22 mouse cellular contexts compared by ENCODE assay signal in genomic region chr5:121944021-121944790, GRCm38 (mm10).
DNase-seq lines count a peak whose midpoint lies in the region; ATAC-seq and TF ChIP-seq lines count a peak whose summit lies in the region.
"Had no signal": no experiment of that assay in that cellular context is flagged by ENCODE, and none has a peak within 500 bp of the region (broad histone marks: within the 10 kb centered on the region; RNA-seq: fewer than 3 reads in every experiment).

No protein-coding gene starts in this region.

- no peak overlapping the region for H3K9ac ChIP-seq in hindbrain, embryonic 16.5 days (ENCODE audit: low read depth, low read length)
- no peak overlapping the region for H3K9ac ChIP-seq in hindbrain, embryonic 14.5 days
- no peak overlapping the region for H3K9ac ChIP-seq in lung, postnatal 0 days (replicated peaks; ENCODE audit: low read depth)
- H3K9ac ChIP-seq: hindbrain, embryonic 12.5 days; liver, embryonic 13.5 days; lung, embryonic 15.5 days; neural tube, embryonic 12.5 days had no signal

- DNase-seq in hindbrain, embryonic 14.5 days (ENCODE audit: low spot score) = no peak
- peak; percentile 87 for DNase-seq in brain, adult 2 months (ENCODE audit: low read depth, low spot score)
- DNase-seq in cerebellum, adult 9-10 months = peak; percentile 85
- peak; percentile 8 to 42 for DNase-seq in gastrocnemius, adult 8-10 months (ENCODE audit: low spot score in 2 of 2)
- no peak for DNase-seq in embryo, embryonic 10.5 days (ENCODE audit: low spot score)
- DNase-seq in heart, postnatal 10 days = no peak
- DNase-seq in lung, postnatal 0 days (ENCODE audit: low spot score) = no peak
- DNase-seq: liver, embryonic 13.5 days; right cerebral cortex, postnatal 14 days had no signal

- peak overlapping the region; percentile 24; the same call in 1 of the 2 replicates for H3K27ac ChIP-seq in hindbrain, embryonic 16.5 days (ENCODE audit: low read depth, low read length)
- no peak overlapping the region for H3K27ac ChIP-seq in hindbrain, embryonic 14.5 days
- no peak overlapping the region for H3K27ac ChIP-seq in lung, postnatal 0 days (ENCODE audit: low read length)
- H3K27ac ChIP-seq: embryonic facial prominence, embryonic 10.5 days; hindbrain, embryonic 12.5 days; kidney, postnatal 0 days; layer of hippocampus, adult 2 months; limb, embryonic 10.5 days; liver, embryonic 13.5 days; lung, embryonic 15.5 days; neural tube, embryonic 12.5 days; stomach, postnatal 0 days had no signal

- 68% methylated on average over 16 of the region's 16 CpGs for WGBS in hindbrain, embryonic 16.5 days
- WGBS in hindbrain, embryonic 14.5 days = 81% methylated on average over 16 of the region's 16 CpGs
- WGBS in lung, postnatal 0 days = 89% methylated on average over 16 of the region's 16 CpGs

- no peak overlapping the region for H3K4me3 ChIP-seq in hindbrain, embryonic 16.5 days (ENCODE audit: low read length)
- H3K4me3 ChIP-seq in hindbrain, embryonic 14.5 days (replicated peaks; ENCODE audit: low read length) = no peak overlapping the region
- no peak overlapping the region for H3K4me3 ChIP-seq in lung, postnatal 0 days (ENCODE audit: low read depth, low read length)
- H3K4me3 ChIP-seq: embryonic facial prominence, embryonic 10.5 days; hindbrain, embryonic 12.5 days; layer of hippocampus, adult 2 months; limb, embryonic 10.5 days; liver, embryonic 13.5 days; lung, embryonic 15.5 days; megakaryocyte, embryonic 14.5 days; neural tube, embryonic 12.5 days had no signal

- H3K4me2 ChIP-seq in hindbrain, embryonic 16.5 days (ENCODE audit: low read length) = no peak overlapping the region
- no peak overlapping the region for H3K4me2 ChIP-seq in hindbrain, embryonic 14.5 days (replicated peaks)
- H3K4me2 ChIP-seq in lung, postnatal 0 days (replicated peaks; ENCODE audit: low read depth, low read length) = no peak overlapping the region
- H3K4me2 ChIP-seq: hindbrain, embryonic 12.5 days; liver, embryonic 13.5 days; lung, embryonic 15.5 days; neural tube, embryonic 12.5 days had no signal

- no peak for TF ChIP-seq EP300 in lung, postnatal 0 days (IDR thresholded peaks at IDR 0.05)

- TF ChIP-seq CTCF in lung, postnatal 0 days (IDR thresholded peaks at IDR 0.05) = no peak

- H3K9me3 ChIP-seq in hindbrain, embryonic 16.5 days (ENCODE audit: control insufficient read depth, low read length) = no peaks in the 10 kb centered on the region
- no peaks in the 10 kb centered on the region for H3K9me3 ChIP-seq in hindbrain, embryonic 14.5 days (ENCODE audit: control insufficient read depth, low read length)
- no peaks in the 10 kb centered on the region for H3K9me3 ChIP-seq in lung, postnatal 0 days (ENCODE audit: low read length)
- H3K9me3 ChIP-seq: embryonic facial prominence, embryonic 10.5 days; hindbrain, embryonic 12.5 days; limb, embryonic 10.5 days; liver, embryonic 13.5 days; lung, embryonic 15.5 days; megakaryocyte, embryonic 14.5 days; neural tube, embryonic 12.5 days had no signal

- H3K27me3 ChIP-seq in hindbrain, embryonic 16.5 days (replicated peaks; ENCODE audit: control insufficient read depth, insufficient read depth, low read length) = no peaks in the 10 kb centered on the region
- no peaks in the 10 kb centered on the region for H3K27me3 ChIP-seq in hindbrain, embryonic 14.5 days (ENCODE audit: control insufficient read depth, insufficient read depth, low read length)
- no peaks in the 10 kb centered on the region; the same call in 1 of the 2 replicates for H3K27me3 ChIP-seq in lung, postnatal 0 days (replicated peaks; ENCODE audit: insufficient read depth, low read length)

- peaks cover 25% of the 10 kb centered on the region for H3K4me1 ChIP-seq in hindbrain, embryonic 16.5 days (ENCODE audit: control insufficient read depth, insufficient read depth, low read depth, low read length)
- H3K4me1 ChIP-seq in hindbrain, embryonic 14.5 days (replicated peaks; ENCODE audit: control insufficient read depth, insufficient read depth, low read length) = peaks cover 37% of the 10 kb centered on the region
- peaks cover 4% of the 10 kb centered on the region; the same call in 1 of the 2 replicates for H3K4me1 ChIP-seq in lung, postnatal 0 days (ENCODE audit: insufficient read depth, low read depth, low read length)

- no peaks in the 10 kb centered on the region for H3K36me3 ChIP-seq in hindbrain, embryonic 16.5 days (ENCODE audit: control insufficient read depth, insufficient read depth, low read length)
- no peaks in the 10 kb centered on the region for H3K36me3 ChIP-seq in hindbrain, embryonic 14.5 days (replicated peaks; ENCODE audit: control insufficient read depth, insufficient read depth)
- no peaks in the 10 kb centered on the region for H3K36me3 ChIP-seq in lung, postnatal 0 days (ENCODE audit: insufficient read depth, low read length)
- H3K36me3 ChIP-seq: embryonic facial prominence, embryonic 10.5 days; hindbrain, embryonic 12.5 days; limb, embryonic 10.5 days; liver, embryonic 13.5 days; lung, embryonic 15.5 days; neural tube, embryonic 12.5 days had no signal

- intact Hi-C loops in heart, postnatal 10 days (cut with DNase I) = loop anchor here (2.0 kb wide), 1 partner anchor 145 kb away; no protein-coding TSS in a partner anchor

- no peak for ATAC-seq in hindbrain, embryonic 16.5 days
- ATAC-seq in hindbrain, embryonic 14.5 days (ENCODE audit: low FRiP score) = no peak
- ATAC-seq in lung, postnatal 0 days = no peak
- ATAC-seq: forebrain, embryonic 14.5 days; intestine, postnatal 0 days; Patski had no signal

Comparison
In these comparisons a context has a peak if more than half of its experiments do, and no peak if none do; other contexts are left out.
1. DNase-seq: peak in brain, adult 2 months (single experiment), cerebellum, adult 9-10 months (single experiment) and gastrocnemius, adult 8-10 months (2 of 2); none in hindbrain, embryonic 14.5 days (single experiment), embryo, embryonic 10.5 days (single experiment), heart, postnatal 10 days (0 of 2) and lung, postnatal 0 days (single experiment).